Mouse (Mus musculus): ENCODE results near the gene Tas2r114. TPM values are rescaled to one million over a fixed set of nuclear protein-coding genes. Genes with fewer than 3 reads are reported as not detected.

Gene Tas2r114
- not detected in 2 replicates for polyA plus RNA-seq (2015; fragmentation: Nextera tagmentation; extraction: Ambion mirVana)

GRCm38 (mm10) chr6:131689963-131690362 is at the start of gene Tas2r114:
TSS of gene Tas2r114 (minus strand) at chr6:131690063.

DNA sequence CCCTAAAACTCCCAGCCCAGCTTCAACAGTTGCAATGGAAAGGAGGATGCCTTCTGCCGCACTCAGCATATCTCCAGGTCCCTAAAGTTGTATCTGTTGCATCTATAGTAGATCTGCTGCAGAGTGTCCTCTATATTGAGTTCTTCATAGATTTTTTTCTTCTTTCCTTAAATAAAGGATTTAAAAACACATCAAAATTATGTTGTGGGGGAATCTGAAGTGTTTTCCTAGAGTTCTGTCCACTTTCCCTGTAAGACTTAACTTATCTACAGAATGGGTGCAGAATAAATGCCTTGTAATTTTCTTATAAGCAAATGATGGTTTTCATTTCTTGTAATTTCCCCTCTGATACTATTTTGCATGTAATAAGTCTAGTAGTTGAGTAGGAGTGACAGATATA is 2.5 kb downstream of the Tas2r114 start, which contains the start of gene Tas2r105:
TSS of gene Tas2r105 (minus strand) at position 101 of the 400 bp plus-strand sequence.

DNA sequence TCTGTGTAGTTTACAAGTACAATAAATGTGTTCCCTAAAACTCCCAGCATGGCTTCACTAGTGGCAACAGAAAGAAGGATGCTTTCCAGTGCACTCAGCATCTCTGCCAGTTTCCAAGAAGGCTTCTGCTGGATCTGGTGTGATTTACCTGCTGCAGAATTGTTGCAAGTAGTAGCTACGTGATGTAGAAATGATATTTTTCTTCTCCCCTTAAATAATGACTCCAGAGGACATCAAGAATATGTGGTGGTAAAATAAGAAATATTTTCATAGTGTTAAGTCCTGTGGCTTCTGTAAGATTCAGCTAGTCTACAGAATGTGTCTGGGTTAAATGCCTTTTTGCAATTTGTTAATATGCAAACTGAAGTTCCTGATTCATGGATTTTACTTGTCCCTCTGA is 4.2 kb downstream of the Tas2r114 start, which contains the start of gene Tas2r104:
TSS of gene Tas2r104 (minus strand) at position 101 of the 400 bp plus-strand sequence.

GRCm38 (mm10) chr6:131678786-131679185 is 11.1 kb downstream of the Tas2r114 start, which contains the start of gene Tas2r106:
TSS of gene Tas2r106 (minus strand) at chr6:131678886.

DNA sequence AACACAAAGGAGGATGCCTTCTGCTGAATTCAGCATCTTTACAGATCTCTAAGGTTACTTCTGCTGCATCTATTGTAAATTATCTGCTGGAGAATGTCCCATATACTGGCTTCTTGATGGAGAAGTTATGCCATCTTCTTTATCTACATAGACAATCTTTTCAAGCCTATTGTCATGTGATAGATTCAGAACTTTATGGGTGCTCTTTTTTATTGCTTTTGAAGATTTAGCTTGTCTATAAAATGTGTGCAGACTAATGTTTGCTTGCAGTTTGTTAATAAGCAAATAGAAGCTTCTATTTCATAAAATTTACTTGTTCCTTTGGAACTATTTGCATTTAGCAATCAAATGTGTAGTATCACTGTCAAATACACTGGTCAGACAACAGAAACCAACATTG is 29.8 kb downstream of the Tas2r114 start, which contains the start of gene Tas2r107:
TSS of gene Tas2r107 (minus strand) at position 101 of the 400 bp plus-strand sequence.

Other genes starting within 250 kb of the Tas2r114 start
- not detected in 2 replicates for gene 5430401F13Rik, start 203.7 kb downstream of the Tas2r114 start, polyA plus RNA-seq (2015; fragmentation: Nextera tagmentation; extraction: Ambion mirVana)
- not detected in 2 replicates for gene Gm6619, start 203.7 kb downstream of the Tas2r114 start, polyA plus RNA-seq (2015; fragmentation: Nextera tagmentation; extraction: Ambion mirVana)
- gene Tas2r130, start 59.2 kb downstream of the Tas2r114 start, polyA plus RNA-seq (2015; fragmentation: Nextera tagmentation; extraction: Ambion mirVana): not detected in 2 replicates
- not detected in 2 replicates for gene Tas2r107, start 29.9 kb downstream of the Tas2r114 start, polyA plus RNA-seq (2015; fragmentation: Nextera tagmentation; extraction: Ambion mirVana)
- gene Tas2r106, start 11.2 kb downstream of the Tas2r114 start, polyA plus RNA-seq (2015; fragmentation: Nextera tagmentation; extraction: Ambion mirVana): not detected in 2 replicates
- not detected in 2 replicates for gene Tas2r104, start 4.3 kb downstream of the Tas2r114 start, polyA plus RNA-seq (2015; fragmentation: Nextera tagmentation; extraction: Ambion mirVana)
- not detected in 2 replicates for gene Tas2r105, start 2.6 kb downstream of the Tas2r114 start, polyA plus RNA-seq (2015; fragmentation: Nextera tagmentation; extraction: Ambion mirVana)